Mouse (Mus musculus) megakaryocyte, embryonic 14.5 days (primary cell): Measurements from ENCODE around the gene Schip1. TPM values are rescaled to one million over a fixed set of nuclear protein-coding genes. Genes with fewer than 3 reads are reported as not detected.

Experiments
- H3K27me3 ChIP-seq: replicated peaks from 2 replicates; pipeline ENCODE3; 2012; ENCODE audit warnings: inconsistent platforms
- H3K36me3 ChIP-seq: replicated peaks from 2 replicates; pipeline ENCODE3; 2012; ENCODE audit warnings: low read length, inconsistent platforms, mixed read lengths
- H3K4me1 ChIP-seq: 2 replicates; pipeline ENCODE4 v1.6.1; 2012; ENCODE audit warnings: inconsistent platforms
- H3K4me3 ChIP-seq: replicated peaks from 2 replicates; pipeline ENCODE3; 2012; ENCODE audit warnings: moderate library complexity, mild to moderate bottlenecking, inconsistent platforms
- H3K9me3 ChIP-seq: 2 replicates; pipeline ENCODE4 v1.6.1; 2012; ENCODE audit warnings: inconsistent platforms
- FLI1 ChIP-seq: IDR thresholded peaks from 2 replicates; pipeline ENCODE4 v1.6.1; 2012; ENCODE audit warnings: low read length, inconsistent platforms, mixed read lengths
- GATA1 ChIP-seq: IDR thresholded peaks from 3 replicates; pipeline ENCODE4 v1.6.1; 2012; ENCODE audit warnings: mixed read lengths, low read length, inconsistent platforms, borderline replicate concordance
- polyA plus RNA-seq: library from polyadenylated mRNA; stranded (reverse); fragments of >175 nt; gene quantifications from 2 replicates; pipeline ENCODE4 v1.2.3, GENCODE M21; 2012; ENCODE audit warnings: low replicate concordance; ENCODE audit not compliant: insufficient read depth

Gene Schip1
- polyA plus RNA-seq: 18.7 and 27.0 TPM in 2 replicates

DNA sequence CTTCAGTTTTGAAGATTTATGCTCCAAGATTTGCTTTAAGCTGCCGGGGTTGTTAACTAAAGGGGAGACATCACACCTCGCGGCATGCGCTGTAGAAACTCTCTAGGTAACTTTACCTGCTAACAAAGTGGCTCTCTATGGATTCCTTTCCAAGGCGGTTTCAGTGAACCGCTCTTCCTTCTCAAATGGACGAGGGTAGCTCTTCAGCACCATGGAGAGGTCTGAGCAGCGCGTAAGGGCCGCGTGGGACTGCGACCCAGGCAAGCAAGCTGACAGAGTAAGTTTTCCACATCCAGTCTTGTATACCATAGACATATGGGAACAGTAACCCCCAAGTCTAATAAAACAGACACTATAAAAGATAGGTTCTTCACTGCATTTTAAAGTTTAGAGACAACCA, at the start of gene Schip1:
Schip1 (plus strand) TSS at position 72 of the 400 bp plus-strand sequence.
- Histone ChIP-seq H3K4me1 (no peaks in the 10 kb centered on the region), H3K27me3 (no peaks in the 10 kb centered on the region), H3K9me3 (no peaks in the 10 kb centered on the region), H3K4me3 (no peak within 1 kb of the TSS), H3K36me3 (no peaks in the 10 kb centered on the region)
- TF ChIP-seq FLI1 (no peak), GATA1 (no peak)

DNA sequence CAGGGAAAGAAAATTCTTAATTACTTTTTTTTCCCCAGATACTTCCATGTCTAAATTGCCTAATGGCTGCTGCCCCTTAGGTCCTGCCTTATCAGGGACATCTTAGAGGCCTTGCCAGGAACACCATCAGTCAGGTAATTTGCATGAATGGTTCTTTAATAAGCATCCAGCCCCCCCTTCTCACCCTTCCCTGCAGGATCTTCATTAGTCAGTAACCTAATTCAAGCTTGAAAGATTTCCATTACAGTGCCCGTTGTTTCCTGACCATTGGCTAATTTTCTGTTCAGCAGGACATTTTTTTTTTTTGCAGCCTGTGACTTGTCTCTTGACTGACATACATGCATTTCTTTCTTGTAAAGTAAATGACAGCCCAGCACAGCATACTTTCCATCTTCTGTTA, 48.8 kb upstream of the Schip1 start:
- no peak for TF ChIP-seq FLI1
- no peak for TF ChIP-seq GATA1
- H3K27me3 ChIP-seq: no peaks in the 10 kb centered on the region
- H3K4me3 ChIP-seq: no peak overlapping the region
- H3K4me1 ChIP-seq: peaks cover 7% of the 10 kb centered on the region; the same call in 1 of the 2 replicates
- no peaks in the 10 kb centered on the region for H3K9me3 ChIP-seq
- H3K36me3 ChIP-seq: no peaks in the 10 kb centered on the region

DNA sequence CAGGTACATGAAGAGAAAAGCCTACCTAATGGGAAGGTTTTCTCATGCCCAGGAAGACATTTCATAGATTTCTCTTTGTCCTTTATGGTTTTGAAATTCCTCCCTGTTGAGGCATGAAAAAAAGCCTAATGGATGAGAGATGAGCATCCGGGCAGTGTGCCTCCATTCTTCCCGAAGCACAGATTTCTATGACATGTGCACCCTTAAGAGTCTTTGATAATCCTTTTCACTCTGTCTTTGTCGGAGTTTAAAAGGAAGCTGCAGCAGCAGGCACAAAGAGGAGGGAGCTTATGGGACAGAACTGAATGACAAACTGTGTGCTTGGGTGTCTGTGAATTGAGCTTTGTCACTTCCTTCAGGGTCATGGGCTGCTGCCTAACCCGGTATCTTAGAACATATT, 45.2 kb upstream of the Schip1 start:
- peaks cover 7% of the 10 kb centered on the region; the same call in 1 of the 2 replicates for H3K4me1 ChIP-seq
- H3K36me3 ChIP-seq: no peaks in the 10 kb centered on the region
- H3K4me3 ChIP-seq: no peak overlapping the region
- TF ChIP-seq FLI1 (no peak), GATA1 (no peak)
- no peaks in the 10 kb centered on the region for H3K27me3 ChIP-seq
- no peaks in the 10 kb centered on the region for H3K9me3 ChIP-seq

DNA sequence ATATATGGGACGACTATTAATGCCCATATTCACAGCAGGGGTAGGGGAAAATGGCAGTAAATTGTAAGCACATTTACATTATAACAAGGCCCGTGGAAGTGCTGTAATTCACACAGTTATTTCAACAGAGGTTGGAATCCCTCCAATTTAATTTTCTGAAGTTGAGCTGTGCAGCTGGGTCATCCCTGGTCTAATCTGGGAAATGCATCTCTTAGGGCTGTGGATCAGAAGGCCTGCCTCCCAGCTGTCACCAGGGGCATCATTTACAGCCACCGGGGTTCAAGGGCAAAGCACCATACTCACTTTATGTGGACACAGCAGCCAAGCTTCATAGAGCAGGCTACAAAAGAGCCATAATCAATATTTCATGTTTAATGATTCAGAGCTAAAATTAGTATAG, 28.5 kb upstream of the Schip1 start:
- no peaks in the 10 kb centered on the region for H3K27me3 ChIP-seq
- H3K36me3 ChIP-seq: no peaks in the 10 kb centered on the region
- no peak overlapping the region for H3K4me3 ChIP-seq
- TF ChIP-seq GATA1: no peak
- TF ChIP-seq FLI1: no peak
- H3K4me1 ChIP-seq: no peaks in the 10 kb centered on the region
- no peaks in the 10 kb centered on the region for H3K9me3 ChIP-seq

DNA sequence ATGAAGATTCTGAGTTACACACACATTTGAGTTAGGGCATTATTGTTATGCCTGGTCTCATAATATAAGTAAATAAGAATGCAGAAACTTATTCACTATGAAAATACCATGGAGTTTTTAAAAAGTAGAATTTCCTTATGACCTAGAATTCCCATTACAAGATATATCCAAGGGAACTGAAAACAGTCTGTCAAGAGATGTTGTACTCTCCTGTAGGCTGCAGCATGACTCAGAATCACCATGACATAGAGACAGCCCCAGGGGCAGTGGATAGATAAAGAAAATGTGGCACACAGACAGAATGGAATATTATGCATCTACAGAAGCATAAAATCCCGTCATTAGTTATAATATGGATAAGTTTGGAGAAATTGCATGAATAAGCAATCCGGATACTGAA, 21.7 kb upstream of the Schip1 start:
- Histone ChIP-seq H3K9me3 (no peaks in the 10 kb centered on the region), H3K27me3 (no peaks in the 10 kb centered on the region), H3K4me3 (no peak overlapping the region), H3K36me3 (no peaks in the 10 kb centered on the region), H3K4me1 (peaks cover 7% of the 10 kb centered on the region; the same call in 1 of the 2 replicates)
- TF ChIP-seq GATA1 (no peak), FLI1 (no peak)

DNA sequence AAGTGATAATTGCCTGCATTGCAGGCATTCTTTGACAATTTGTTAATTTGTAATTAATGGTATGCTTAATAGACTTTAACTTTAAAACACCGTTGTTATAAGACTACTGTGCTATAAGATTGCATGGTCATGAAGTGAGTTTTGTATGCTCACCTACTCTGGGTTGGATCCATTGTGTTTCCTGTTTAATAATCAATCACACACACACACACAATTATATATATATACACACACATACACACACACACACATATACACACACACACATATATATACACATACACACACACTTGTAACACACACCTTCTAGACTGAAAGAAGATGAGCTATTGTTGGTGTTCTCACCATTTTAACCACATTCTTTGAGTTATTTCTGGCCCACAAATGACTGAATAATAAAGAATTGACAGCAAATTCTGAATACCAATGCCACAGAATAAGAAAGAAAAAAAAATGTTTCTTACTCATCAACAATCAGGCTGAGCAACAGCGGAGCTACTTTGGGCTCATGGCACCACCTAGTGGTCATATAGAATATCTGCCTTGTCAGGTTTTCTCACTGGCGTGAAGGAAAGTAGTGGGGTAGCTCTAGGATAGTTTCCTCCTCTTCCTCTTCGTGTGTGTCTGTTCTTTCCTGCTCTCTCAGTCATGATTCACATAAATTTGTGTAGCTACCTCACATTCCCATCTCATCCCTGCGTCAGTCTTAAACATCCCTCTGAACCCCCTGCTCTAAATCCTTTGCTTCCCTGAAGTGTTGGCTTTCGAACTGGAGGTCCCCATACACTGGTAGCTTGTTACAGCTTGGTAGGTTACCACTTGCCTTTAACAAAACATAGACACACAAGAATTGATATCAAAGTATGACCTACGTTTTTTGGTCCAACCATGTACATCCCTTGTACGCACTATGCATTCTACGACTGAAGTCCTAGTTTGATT, 18.9 kb upstream of the Schip1 start:
- Histone ChIP-seq H3K27me3 (peaks cover 7% of the 10 kb centered on the region), H3K9me3 (no peaks in the 10 kb centered on the region), H3K4me1 (peaks cover 7% of the 10 kb centered on the region; the same call in 1 of the 2 replicates), H3K4me3 (no peak overlapping the region), H3K36me3 (no peaks in the 10 kb centered on the region)
- TF ChIP-seq FLI1 (no peak), GATA1 (no peak)

DNA sequence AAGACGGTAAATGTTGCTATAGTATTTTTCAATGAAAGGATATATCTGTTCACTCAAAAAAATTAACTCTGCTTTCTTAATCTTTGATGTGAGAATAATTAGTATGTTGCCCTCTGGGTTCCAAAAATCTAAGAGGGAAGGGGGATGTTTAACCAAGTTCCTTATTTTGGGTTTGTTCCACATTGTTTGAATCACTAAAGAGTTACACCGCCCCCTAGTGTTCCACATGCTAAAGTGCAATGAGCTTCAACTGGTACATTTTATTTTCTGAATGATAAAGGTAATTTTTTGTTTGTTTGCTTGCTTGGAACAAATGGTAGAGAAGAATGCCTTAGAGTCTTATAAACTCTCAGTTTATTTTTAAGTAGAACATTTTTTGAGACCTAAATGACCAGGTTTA, 11.1 kb upstream of the Schip1 start:
- Histone ChIP-seq H3K36me3 (no peaks in the 10 kb centered on the region), H3K4me3 (no peak overlapping the region), H3K27me3 (peaks cover 7% of the 10 kb centered on the region), H3K9me3 (no peaks in the 10 kb centered on the region), H3K4me1 (peaks cover 28% of the 10 kb centered on the region)
- TF ChIP-seq FLI1 (no peak), GATA1 (no peak)

DNA sequence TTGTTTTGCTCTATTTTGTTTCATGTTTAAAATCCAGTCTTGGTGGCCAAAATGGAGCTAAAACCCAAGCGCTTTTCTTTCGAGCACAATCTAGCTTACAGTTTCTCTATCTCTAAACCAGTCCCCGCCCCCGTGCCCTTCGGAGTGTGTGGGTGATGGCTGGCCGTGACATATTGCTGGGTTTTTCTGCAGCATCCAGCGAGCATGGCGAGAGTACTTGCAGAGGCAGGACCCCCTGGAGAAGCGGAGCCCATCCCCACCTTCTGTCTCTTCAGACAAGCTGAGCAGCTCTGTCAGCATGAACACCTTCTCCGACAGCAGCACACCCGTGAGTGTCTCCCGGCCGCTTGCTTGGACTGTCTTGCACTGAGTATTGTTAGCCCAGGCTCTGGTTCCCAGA, 9.5 kb upstream of the Schip1 start:
- no peaks in the 10 kb centered on the region for H3K36me3 ChIP-seq
- H3K4me3 ChIP-seq: peak overlapping the region; percentile 67
- TF ChIP-seq FLI1: no peak
- no peak for TF ChIP-seq GATA1
- H3K9me3 ChIP-seq: no peaks in the 10 kb centered on the region
- peaks cover 36% of the 10 kb centered on the region for H3K4me1 ChIP-seq
- peaks cover 2% of the 10 kb centered on the region for H3K27me3 ChIP-seq

DNA sequence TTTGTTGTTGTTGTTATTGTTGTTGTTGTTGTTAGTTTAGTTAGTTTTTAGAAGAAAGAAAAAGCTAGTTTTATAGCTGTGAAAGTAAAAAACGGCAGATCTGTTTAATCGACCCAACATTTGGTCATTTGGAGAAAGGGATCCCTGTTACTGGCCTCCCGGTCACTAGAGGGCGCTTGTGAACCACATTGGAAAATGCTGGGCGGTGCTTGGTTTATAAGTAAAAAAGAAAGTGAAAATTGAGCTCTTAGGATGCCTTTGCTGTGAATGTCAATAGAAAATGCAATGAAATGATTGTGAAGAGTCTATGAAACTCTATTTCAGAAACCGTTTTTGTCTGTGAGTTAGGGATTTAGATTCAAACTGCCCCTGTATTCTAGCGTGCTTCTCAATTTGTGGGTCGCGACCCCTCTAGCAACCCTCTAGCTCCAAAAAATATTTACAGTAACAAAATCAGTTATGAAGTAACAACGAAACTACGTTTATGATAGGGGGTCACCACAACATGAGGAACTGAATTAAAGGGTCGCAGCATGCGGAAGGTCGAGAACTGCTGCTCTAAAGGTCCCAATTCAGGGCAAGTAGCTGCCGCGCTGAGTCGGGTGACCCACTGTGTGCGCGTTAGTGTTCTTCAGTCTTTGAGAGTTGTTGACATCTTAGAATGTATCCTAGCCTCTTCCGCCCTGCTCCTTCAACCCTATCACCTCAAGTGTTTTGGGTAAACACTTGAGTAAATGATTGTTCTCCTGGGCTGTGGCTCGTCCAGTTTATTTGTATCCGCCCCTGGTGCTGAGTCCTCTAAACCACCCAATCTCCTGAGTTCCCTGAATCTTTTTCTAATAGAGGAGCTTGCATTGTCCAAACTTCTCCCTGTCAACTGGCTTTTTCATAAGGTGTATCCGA, 8.0 kb upstream of the Schip1 start:
- H3K9me3 ChIP-seq: no peaks in the 10 kb centered on the region
- H3K27me3 ChIP-seq: peaks cover 2% of the 10 kb centered on the region
- TF ChIP-seq FLI1 (no peak), GATA1 (no peak)
- H3K4me1 ChIP-seq: peaks cover 36% of the 10 kb centered on the region
- peak overlapping the region; percentile 87 for H3K4me3 ChIP-seq
- no peaks in the 10 kb centered on the region for H3K36me3 ChIP-seq

DNA sequence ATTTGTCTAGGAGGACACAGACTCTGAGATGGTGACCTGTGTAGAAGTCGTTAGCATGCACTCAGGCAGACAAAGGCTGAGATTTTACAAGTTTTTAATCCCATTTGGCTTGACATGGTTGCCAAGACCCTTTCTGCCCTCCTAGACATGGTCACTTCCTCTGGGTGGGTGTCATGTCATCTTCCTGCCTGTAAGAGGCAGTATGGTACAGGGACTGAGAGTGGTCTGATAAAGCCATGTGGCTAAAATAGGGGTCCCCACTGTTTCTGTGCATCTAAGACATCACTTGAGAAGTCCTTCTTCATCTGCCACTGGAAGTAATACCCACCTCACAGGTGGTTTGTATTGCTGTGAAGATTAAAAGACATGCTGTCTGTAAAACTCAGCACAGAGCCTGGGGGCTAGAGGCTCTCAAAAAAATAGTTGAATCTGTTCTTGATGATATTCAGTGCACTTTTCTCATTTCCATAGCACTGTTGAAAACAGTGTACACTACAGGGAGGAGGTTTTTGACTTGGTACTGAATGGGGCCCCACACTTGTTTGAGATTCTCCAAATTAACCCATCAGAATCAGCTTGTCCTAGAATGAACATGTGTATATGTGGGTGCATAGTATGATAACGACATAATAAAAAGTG, 5.3 kb upstream of the Schip1 start:
- peak overlapping the region; percentile 63 for H3K4me3 ChIP-seq

More for the DNA sequence above, 5.3 kb upstream of the Schip1 start:
- Histone ChIP-seq H3K36me3 (no peaks in the 10 kb centered on the region), H3K4me1 (peaks cover 36% of the 10 kb centered on the region), H3K27me3 (peaks cover 2% of the 10 kb centered on the region), H3K9me3 (no peaks in the 10 kb centered on the region)
- no peak for TF ChIP-seq GATA1
